Mouse (Mus musculus): ENCODE measurements around the gene Hoxb5.

Hoxb5 gene

DNA sequence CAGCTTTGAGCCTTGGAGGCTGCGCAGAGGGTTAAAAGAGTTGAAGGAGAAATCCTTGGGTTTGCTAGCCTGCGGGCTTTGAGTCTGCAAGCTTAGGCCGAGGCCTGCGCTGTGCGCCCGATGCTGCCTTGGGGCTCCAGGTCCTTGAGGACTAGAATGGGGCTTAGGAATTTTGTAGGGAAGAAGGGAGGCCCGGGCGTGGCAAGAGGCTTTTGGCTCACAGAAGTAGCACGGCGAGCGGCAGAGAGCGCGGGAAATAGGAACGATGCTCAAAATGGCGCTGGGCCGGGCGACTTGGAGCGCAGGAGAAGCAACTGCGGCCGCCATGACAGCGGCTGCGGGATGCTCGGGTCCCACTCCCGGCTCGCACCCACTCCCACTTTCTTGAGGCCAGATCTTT lies 51.2 kb downstream of the Hoxb5 start:
- DNase-seq (ENCODE audit: low read depth): no peak

- DNase-seq (ENCODE audit: low read depth): no peak
Observed at GRCm38 (mm10) chr11:96354801-96355311, 51.7 kb downstream of the Hoxb5 start.

All from fibroblast of lung, adult 2 months (primary cell).